ENCODE assay signal across 8 mouse cellular contexts in the genomic region with DNA sequence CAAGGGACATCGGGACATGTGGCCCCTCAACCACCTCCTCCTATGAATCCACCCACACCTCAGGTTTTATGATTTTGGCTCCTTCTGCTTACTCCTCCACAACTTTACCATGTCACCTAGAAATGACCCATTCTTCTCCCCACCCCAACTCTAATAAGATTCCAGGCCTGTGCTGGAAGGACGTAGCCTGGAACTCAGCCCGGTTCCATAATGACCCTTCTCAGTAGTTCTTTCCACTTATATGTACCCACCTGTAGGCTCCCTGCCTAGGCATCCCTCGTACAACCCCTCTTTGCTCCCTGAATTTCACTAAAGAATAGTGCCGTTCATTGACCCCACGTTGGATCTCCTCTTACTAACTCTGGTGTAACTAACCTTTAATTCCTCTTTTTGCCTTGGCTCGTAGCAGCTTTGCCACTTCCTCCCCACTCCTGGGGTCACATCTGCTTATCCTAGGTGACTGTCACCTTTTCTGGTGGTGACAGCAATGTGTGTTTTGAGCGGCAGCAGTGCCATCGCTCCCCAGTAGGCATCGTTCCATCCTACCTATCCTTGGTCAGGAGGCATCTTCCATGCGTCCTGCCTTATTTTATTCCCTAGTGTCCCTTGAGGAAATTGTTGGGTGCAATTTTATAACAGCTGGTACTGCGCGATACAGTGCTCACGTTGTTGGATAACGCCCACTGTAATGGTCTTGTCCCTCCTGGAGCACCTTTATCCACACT. TPM values are rescaled to one million over a fixed set of nuclear protein-coding genes. Genes with fewer than 3 reads are reported as not detected.
DNase-seq lines count a peak whose midpoint lies in the region; ATAC-seq and TF ChIP-seq lines count a peak whose summit lies in the region.

No protein-coding gene starts in this region.

- 26% methylated on average over 15 of the region's 15 CpGs for WGBS in kidney, adult 2 months
- WGBS in bone marrow, adult 2 months: 7% methylated on average over 15 of the region's 15 CpGs
- WGBS in hindbrain, embryonic 12.5 days: 58% methylated on average over 15 of the region's 15 CpGs
- 9% methylated on average over 13 of the region's 15 CpGs for WGBS in macrophage (ENCODE audit: missing documents)

- H3K36me3 ChIP-seq in kidney, adult 2 months (ENCODE audit: control insufficient read depth, insufficient read depth, low read length): peaks cover 4% of the 10 kb centered on the region; the same call in 1 of the 2 replicates
- peaks cover 30% of the 10 kb centered on the region for H3K36me3 ChIP-seq in hindbrain, embryonic 12.5 days
- peaks cover 43% of the 10 kb centered on the region for H3K36me3 ChIP-seq in macrophage (ENCODE audit: inconsistent target)

- peak overlapping the region; percentile 55 for H3K4me3 ChIP-seq in kidney, adult 2 months (ENCODE audit: insufficient read depth, low read depth, low read length)
- peak overlapping the region; percentile 84 for H3K4me3 ChIP-seq in bone marrow, adult 2 months (replicated peaks; ENCODE audit: control insufficient read depth, low read depth, low read length)
- peak overlapping the region; percentile 99 for H3K4me3 ChIP-seq in hindbrain, embryonic 12.5 days
- peak overlapping the region; percentile 91 for H3K4me3 ChIP-seq in macrophage (ENCODE audit: inconsistent target)

- DNase-seq in kidney, adult 2 months: no peak
- DNase-seq in kidney, adult 11 months: no peak
- DNase-seq in thymus, postnatal 4 days: peak; percentile 30
- DNase-seq in left cerebral cortex, adult 8-10 months (ENCODE audit: low spot score in 2 of 2): no peak
- no peak for DNase-seq in frontal cortex, postnatal 14 days (ENCODE audit: low spot score in 2 of 2)

- H3K27me3 ChIP-seq in kidney, adult 2 months (replicated peaks; ENCODE audit: control insufficient read depth, insufficient read depth, low read length): no peaks in the 10 kb centered on the region
- H3K27me3 ChIP-seq in hindbrain, embryonic 12.5 days: no peaks in the 10 kb centered on the region

- no peak for TF ChIP-seq POLR2A in kidney, adult 2 months (IDR thresholded peaks at IDR 0.05; ENCODE audit: low read depth, low read length)
- TF ChIP-seq POLR2A in bone marrow, adult 2 months (IDR thresholded peaks at IDR 0.05; ENCODE audit: borderline replicate concordance, control insufficient read depth, low read depth, low read length): no peak

- peak overlapping the region; percentile 29 for H3K27ac ChIP-seq in kidney, adult 2 months (ENCODE audit: insufficient read depth, low read depth, low read length)
- peak overlapping the region; percentile 77 for H3K27ac ChIP-seq in bone marrow, adult 2 months (ENCODE audit: control insufficient read depth, insufficient read depth, low read depth, low read length, poor library complexity)
- H3K27ac ChIP-seq in hindbrain, embryonic 12.5 days: peak overlapping the region; percentile 97; the same call in 1 of the 2 replicates
- peak overlapping the region; percentile 81 for H3K27ac ChIP-seq in macrophage

- H3K4me2 ChIP-seq in hindbrain, embryonic 12.5 days (replicated peaks): peak overlapping the region; percentile 90

- no peak for TF ChIP-seq CTCF in kidney, adult 2 months (conservative IDR thresholded peaks at IDR 0.05; ENCODE audit: insufficient read depth, insufficient read length, low read depth, low read length)
- no peak for TF ChIP-seq CTCF in bone marrow, adult 2 months (IDR thresholded peaks at IDR 0.05; ENCODE audit: control insufficient read depth, insufficient read depth, low read length)

- H3K4me1 ChIP-seq in kidney, adult 2 months (ENCODE audit: control insufficient read depth, insufficient read depth, low read length): peaks cover 14% of the 10 kb centered on the region; the same call in 1 of the 2 replicates
- H3K4me1 ChIP-seq in bone marrow, adult 2 months (ENCODE audit: control insufficient read depth, insufficient read depth, low read length): peaks cover 4% of the 10 kb centered on the region; the same call in 1 of the 2 replicates
- H3K4me1 ChIP-seq in hindbrain, embryonic 12.5 days: peaks cover 35% of the 10 kb centered on the region

- no peak for ATAC-seq in hindbrain, embryonic 12.5 days (ENCODE audit: low FRiP score)

- peaks cover 57% of the 10 kb centered on the region for H3K79me2 ChIP-seq in macrophage (ENCODE audit: inconsistent target)

- H3K9ac ChIP-seq in hindbrain, embryonic 12.5 days: peak overlapping the region; percentile 99

- H3K9me3 ChIP-seq in hindbrain, embryonic 12.5 days (replicated peaks): no peaks in the 10 kb centered on the region

RNA-seq across cellular contexts. Expression of gene Ube2q1, which starts 1.0 kb away (rescaled TPM):
- 24.7 and 27.2 TPM in 2 replicates for polyA plus RNA-seq in kidney, adult 2 months (2012; rRNA removed)
- polyA plus RNA-seq in bone marrow, adult 2 months (2011; ENCODE audit: insufficient read depth, insufficient read length, low replicate concordance, missing spikeins): 44.2 and 78.7 TPM in 2 replicates
- 19.2 and 19.9 TPM in 2 replicates for polyA plus RNA-seq in hindbrain, embryonic 12.5 days (2016; fragmentation: Nextera tagmentation; extraction: Ambion mirVana)
- total RNA-seq in macrophage (2018; cell fraction: chromatin; rRNA removed): 100 to 1,000 TPM in 10 of 26 experiments, 10 to 100 TPM in 16; 35.4 to 137 (median 77.0) TPM
- 100 to 1,000 TPM in 20 of 26 experiments, 10 to 100 TPM in 6; 75.1 to 133 (median 110) TPM for total RNA-seq in macrophage (2018; cell fraction: cytosol; rRNA removed)
- 100 to 1,000 TPM in 7 of 26 experiments, 10 to 100 TPM in 19; 44.7 to 139 (median 80.3) TPM for total RNA-seq in macrophage (2018; cell fraction: nucleus; rRNA removed)
- 104 to 201 TPM (median 119 TPM) in 3 replicates for polyA plus RNA-seq in macrophage (2018)
- total RNA-seq in left cerebral cortex, adult 8-10 months (2022): 10 to 100 TPM; 78.4 to 83.7 (median 83.2) TPM

RNA-seq across cellular contexts. Expression of gene Chrnb2, which starts 10.0 kb away (rescaled TPM):
- 1.6 and 1.8 TPM in 2 replicates for polyA plus RNA-seq in kidney, adult 2 months (2012; rRNA removed)
- 0.14 and 0.32 TPM in 2 replicates for polyA plus RNA-seq in bone marrow, adult 2 months (2011; ENCODE audit: insufficient read depth, insufficient read length, low replicate concordance, missing spikeins)
- polyA plus RNA-seq in hindbrain, embryonic 12.5 days (2016; fragmentation: Nextera tagmentation; extraction: Ambion mirVana): 26.7 and 26.8 TPM in 2 replicates
- 1 to 10 TPM in 13 of 26 experiments, under 1 TPM in 13; 0.29 to 1.7 (median 1.00) TPM for total RNA-seq in macrophage (2018; cell fraction: chromatin; rRNA removed)
- under 1 TPM; 0.14 to 0.55 (median 0.27) TPM for total RNA-seq in macrophage (2018; cell fraction: cytosol; rRNA removed)
- total RNA-seq in macrophage (2018; cell fraction: nucleus; rRNA removed): 1 to 10 TPM in 10 of 26 experiments, under 1 TPM in 16; 0.15 to 1.4 (median 0.89) TPM
- polyA plus RNA-seq in macrophage (2018): 0.20 to 0.30 TPM (median 0.26 TPM) in 3 replicates
- total RNA-seq in left cerebral cortex, adult 8-10 months (2022): 10 to 100 TPM; 28.9 to 31.9 (median 30.8) TPM

RNA-seq across cellular contexts. Expression of gene She, which starts 56.8 kb away (rescaled TPM):
- polyA plus RNA-seq in kidney, adult 2 months (2012; rRNA removed): 3.3 and 4.1 TPM in 2 replicates
- polyA plus RNA-seq in bone marrow, adult 2 months (2011; ENCODE audit: insufficient read depth, insufficient read length, low replicate concordance, missing spikeins): 1.2 and 1.7 TPM in 2 replicates
- polyA plus RNA-seq in hindbrain, embryonic 12.5 days (2016; fragmentation: Nextera tagmentation; extraction: Ambion mirVana): 3.4 and 4.4 TPM in 2 replicates
- not detected for total RNA-seq in macrophage (2018; cell fraction: chromatin; rRNA removed)
- total RNA-seq in macrophage (2018; cell fraction: cytosol; rRNA removed): under 1 TPM in 8 of 26 experiments, not detected in 18; 0.03 to 0.05 (median 0.05) TPM
- total RNA-seq in macrophage (2018; cell fraction: nucleus; rRNA removed): not detected
- not detected in 3 replicates for polyA plus RNA-seq in macrophage (2018)
- total RNA-seq in left cerebral cortex, adult 8-10 months (2022): 1 to 10 TPM; 2.7 to 3.7 (median 3.4) TPM

RNA-seq across cellular contexts. Expression of gene Adar, which starts 59.6 kb away (rescaled TPM):
- 20.5 and 22.0 TPM in 2 replicates for polyA plus RNA-seq in kidney, adult 2 months (2012; rRNA removed)
- polyA plus RNA-seq in bone marrow, adult 2 months (2011; ENCODE audit: insufficient read depth, insufficient read length, low replicate concordance, missing spikeins): 17.6 and 48.3 TPM in 2 replicates
- polyA plus RNA-seq in hindbrain, embryonic 12.5 days (2016; fragmentation: Nextera tagmentation; extraction: Ambion mirVana): 23.4 and 24.1 TPM in 2 replicates
- total RNA-seq in macrophage (2018; cell fraction: chromatin; rRNA removed): 100 to 1,000 TPM; 204 to 837 (median 528) TPM
- total RNA-seq in macrophage (2018; cell fraction: cytosol; rRNA removed): 100 to 1,000 TPM in 10 of 26 experiments, 10 to 100 TPM in 16; 44.7 to 165 (median 78.3) TPM
- 100 to 1,000 TPM; 151 to 513 (median 289) TPM for total RNA-seq in macrophage (2018; cell fraction: nucleus; rRNA removed)
- polyA plus RNA-seq in macrophage (2018): 44.2 to 86.6 TPM (median 45.0 TPM) in 3 replicates
- total RNA-seq in left cerebral cortex, adult 8-10 months (2022): 100 to 1,000 TPM; 136 to 145 (median 140) TPM

Comparison
In these comparisons a context has a peak if more than half of its experiments do, and no peak if none do; other contexts are left out.
1. H3K27ac ChIP-seq: peak in every context shown above with its lines; median percentile 97 in hindbrain, embryonic 12.5 days; 81 in macrophage; 77 in bone marrow, adult 2 months; 29 in kidney, adult 2 months.
2. RNA of gene Chrnb2, which starts 10.0 kb away (polyA plus RNA-seq): 26.7 to 26.8 TPM in hindbrain, embryonic 12.5 days; 1.6 to 1.8 TPM in kidney, adult 2 months, 0.14 to 0.32 TPM in bone marrow, adult 2 months and 0.20 to 0.30 TPM in macrophage; every median in the first group is over 10 times any median in the second.
3. Peak in every context shown above with its lines, with median percentiles within 50 percentile points of each other: H3K4me3 ChIP-seq.